Mouse (Mus musculus): ENCODE measurements around the gene Ftsj3. TPM values are rescaled to one million over a fixed set of nuclear protein-coding genes. Genes with fewer than 3 reads are reported as not detected.
"Not testable (repeated sequence)": the region's sequence is repeated elsewhere in the genome, so short reads cannot be mapped to it uniquely, and the experiment has no call there.

Gene Ftsj3
- total RNA-seq, 2 experiments from 2014 or later: 19.5 to 23.2 TPM

- peak; percentile 50 to 54 for DNase-seq
These were observed 13.2 kb upstream of the Ftsj3 start for GRCm38 (mm10) chr11:106269060-106269431.

GRCm38 (mm10) chr11:106268326-106269059, 12.6 kb upstream of the Ftsj3 start:
- peak; percentile 91 to 93 for DNase-seq

- no peak for DNase-seq
These were observed 12.0 kb upstream of the Ftsj3 start for GRCm38 (mm10) chr11:106267871-106268270.

- DNase-seq: peak; percentile 54
These were observed 11.5 kb upstream of the Ftsj3 start for GRCm38 (mm10) chr11:106267311-106267852.

- no peak for DNase-seq
These were observed 10.6 kb upstream of the Ftsj3 start for GRCm38 (mm10) chr11:106266431-106266830.

GRCm38 (mm10) chr11:106265570-106265969, 9.7 kb upstream of the Ftsj3 start:
- DNase-seq: no peak

GRCm38 (mm10) chr11:106264988-106265387, 9.1 kb upstream of the Ftsj3 start:
- DNase-seq: no peak

- no peak for DNase-seq
These were observed 8.1 kb upstream of the Ftsj3 start for GRCm38 (mm10) chr11:106263963-106264362.

GRCm38 (mm10) chr11:106260826-106261450, 5.1 kb upstream of the Ftsj3 start:
- no peak for DNase-seq

GRCm38 (mm10) chr11:106256775-106257174, 896 bp upstream of the Ftsj3 start:
- DNase-seq: peak in 1 of 2 experiments; percentile 47

GRCm38 (mm10) chr11:106255174-106255573, 705 bp downstream of the Ftsj3 start:
- no peak for DNase-seq

- DNase-seq: no peak
These were observed 1.1 kb downstream of the Ftsj3 start for GRCm38 (mm10) chr11:106254767-106255166.

GRCm38 (mm10) chr11:106249326-106249725, 6.6 kb downstream of the Ftsj3 start:
- no peak for DNase-seq

- DNase-seq: no peak
These were observed 9.0 kb downstream of the Ftsj3 start for GRCm38 (mm10) chr11:106246834-106247233.

- DNase-seq: not testable (repeated sequence)
These were observed 21.9 kb downstream of the Ftsj3 start for GRCm38 (mm10) chr11:106233978-106234377.

GRCm38 (mm10) chr11:106220603-106221002, 35.3 kb downstream of the Ftsj3 start:
- no peak for DNase-seq

GRCm38 (mm10) chr11:106216730-106217490, 39.0 kb downstream of the Ftsj3 start, which contains the start of gene Ddx42:
Gene Ddx42 (plus strand): TSS chr11:106216926.
- peak; percentile 89 to 94 for DNase-seq

GRCm38 (mm10) chr11:106215927-106216729, 39.8 kb downstream of the Ftsj3 start, which contains the start of gene Ccdc47:
Gene Ccdc47 (minus strand): TSS chr11:106216344.
- DNase-seq: peak; percentile 95 to 99

- DNase-seq: no peak
These were observed 40.4 kb downstream of the Ftsj3 start for GRCm38 (mm10) chr11:106215450-106215859.

GRCm38 (mm10) chr11:106214856-106215255, 41.0 kb downstream of the Ftsj3 start:
- DNase-seq: no peak

- peak; percentile 33 to 55 for DNase-seq
These were observed 43.1 kb downstream of the Ftsj3 start for GRCm38 (mm10) chr11:106212771-106213170.

GRCm38 (mm10) chr11:106202123-106202465, 53.8 kb downstream of the Ftsj3 start, which contains the start of gene Strada:
Gene Strada (minus strand): TSS chr11:106202168.
- DNase-seq: no peak

All from heart, adult 18-20 months (tissue).